Comparison of ENCODE assay signal across 8 mouse cellular contexts in the genomic region with DNA sequence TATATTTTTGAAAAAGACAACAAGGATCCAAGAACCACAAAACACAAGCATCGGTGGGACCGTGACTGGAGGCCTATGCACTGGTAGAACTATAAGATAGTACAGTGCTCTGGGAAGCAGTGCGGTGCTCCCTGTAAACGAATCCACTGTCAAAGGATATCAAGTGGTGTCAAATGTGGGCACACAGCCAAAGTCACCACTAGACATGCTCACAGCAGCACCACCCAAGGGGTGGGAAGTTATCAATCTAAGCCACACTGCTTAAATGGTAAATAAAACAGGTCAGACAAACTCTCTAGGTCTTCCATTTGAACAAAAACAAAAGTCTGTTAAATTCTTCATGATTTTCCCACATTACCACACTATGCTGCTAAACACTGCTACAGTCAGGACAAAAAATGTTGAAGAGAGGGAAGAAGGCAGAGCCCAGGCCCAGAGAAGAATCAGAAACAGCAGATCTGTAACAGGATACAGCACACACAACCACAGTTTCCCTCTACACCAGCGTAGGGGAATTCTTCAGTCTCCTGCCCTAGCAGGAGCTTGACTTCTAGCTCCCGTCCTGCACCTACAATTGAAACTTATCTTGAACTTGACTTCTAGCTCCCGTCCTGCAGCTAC. TPM values are rescaled to one million over a fixed set of nuclear protein-coding genes. Genes with fewer than 3 reads are reported as not detected.
DNase-seq lines count a peak whose midpoint lies in the region; ATAC-seq and TF ChIP-seq lines count a peak whose summit lies in the region.

No protein-coding gene starts in this region.

- no peaks in the 10 kb centered on the region for H3K27me3 ChIP-seq in lung, postnatal 0 days (replicated peaks; ENCODE audit: insufficient read depth, low read length)
- H3K27me3 ChIP-seq in cerebellum, adult 2 months (ENCODE audit: control insufficient read depth, insufficient read depth, low read length): no peaks in the 10 kb centered on the region

- peak; percentile 76 for DNase-seq in spleen, adult 12 weeks (ENCODE audit: low spot score)
- no peak for DNase-seq in spleen, adult 18-20 months
- DNase-seq in lung, postnatal 0 days (ENCODE audit: low spot score): peak; percentile 53
- DNase-seq in cerebellum, adult 2 months: no peak
- DNase-seq in adipocyte (ENCODE audit: low spot score): no peak
- DNase-seq in right cerebral cortex, postnatal 4 days: no peak

- H3K9ac ChIP-seq in lung, postnatal 0 days (replicated peaks; ENCODE audit: low read depth): no peak overlapping the region

- no peak for TF ChIP-seq CTCF in lung, postnatal 0 days (IDR thresholded peaks at IDR 0.05)
- TF ChIP-seq CTCF in cerebellum, adult 2 months (IDR thresholded peaks at IDR 0.05; ENCODE audit: borderline replicate concordance, insufficient read depth, low read depth, low read length): no peak

- no peak for TF ChIP-seq EP300 in lung, postnatal 0 days (IDR thresholded peaks at IDR 0.05)

- 0 out of 2 replicates have a peak overlapping the region, but pooled peaks have one; percentile 4 for H3K27ac ChIP-seq in lung, postnatal 0 days (ENCODE audit: low read length)
- H3K27ac ChIP-seq in cerebellum, adult 2 months (ENCODE audit: insufficient read depth, low read length): no peak overlapping the region

- H3K4me3 ChIP-seq in lung, postnatal 0 days (ENCODE audit: low read depth, low read length): no peak overlapping the region
- H3K4me3 ChIP-seq in cerebellum, adult 2 months (replicated peaks; ENCODE audit: insufficient read depth, low read depth, low read length): no peak overlapping the region

- H3K36me3 ChIP-seq in lung, postnatal 0 days (ENCODE audit: insufficient read depth, low read length): peaks cover 13% of the 10 kb centered on the region

- 45% methylated on average over 7 of the region's 7 CpGs for WGBS in lung, postnatal 0 days
- 68% methylated on average over 7 of the region's 7 CpGs for WGBS in cerebellum, adult 2 months

- no peak overlapping the region for H3K4me2 ChIP-seq in lung, postnatal 0 days (replicated peaks; ENCODE audit: low read depth, low read length)

- peak; percentile 43 to 63 for ATAC-seq in hematopoietic stem cell, adult 5-6 weeks (replicated peaks in 1 of 2; ENCODE audit: insufficient read depth in 1 of 2, low FRiP score in 2 of 2, low TSS enrichment in 1 of 2, low read depth in 1 of 2, poor library complexity in 2 of 2, severe bottlenecking in 2 of 2)
- peak; percentile 48 for ATAC-seq in lung, postnatal 0 days
- ATAC-seq in monocyte, adult 5-6 weeks (replicated peaks; ENCODE audit: insufficient number of reproducible peaks, low FRiP score, low TSS enrichment, poor library complexity, severe bottlenecking): no peak

- H3K9me3 ChIP-seq in lung, postnatal 0 days (ENCODE audit: low read length): no peaks in the 10 kb centered on the region

- H3K4me1 ChIP-seq in lung, postnatal 0 days (ENCODE audit: insufficient read depth, low read depth, low read length): 0 out of 2 replicates have a peak, but pooled peaks cover 7% of the 10 kb centered on the region
- H3K4me1 ChIP-seq in cerebellum, adult 2 months (ENCODE audit: control insufficient read depth, insufficient read depth, low read length): peaks cover 5% of the 10 kb centered on the region

- TF ChIP-seq POLR2A in cerebellum, adult 2 months (IDR thresholded peaks at IDR 0.05; ENCODE audit: borderline replicate concordance, insufficient read depth, low read length): no peak

RNA-seq across cellular contexts. Expression of gene Slc25a51, which starts 5.6 kb away (rescaled TPM):
- total RNA-seq in hematopoietic stem cell, adult 5-6 weeks (2017): 36.7 and 44.7 TPM in 2 replicates
- polyA plus RNA-seq in lung, postnatal 0 days (2015; fragmentation: Nextera tagmentation; extraction: Ambion mirVana): 59.4 and 69.4 TPM in 2 replicates
- polyA plus RNA-seq in cerebellum, adult 2 months (2012; rRNA removed): 93.8 and 98.9 TPM in 2 replicates
- 43.4 to 47.8 TPM (median 44.2 TPM) in 3 replicates for total RNA-seq in monocyte, adult 5-6 weeks (2017)

Comparison
In these comparisons a context has a peak if more than half of its experiments do, and no peak if none do; other contexts are left out.
1. DNase-seq: peak in spleen, adult 12 weeks (single experiment) and lung, postnatal 0 days (single experiment); none in spleen, adult 18-20 months (0 of 2), cerebellum, adult 2 months (0 of 2), adipocyte (single experiment) and right cerebral cortex, postnatal 4 days (single experiment).